Mouse (Mus musculus) midbrain, postnatal 0 days (tissue): ENCODE data around the gene Gucy1b2. TPM values are rescaled to one million over a fixed set of nuclear protein-coding genes. Genes with fewer than 3 reads are reported as not detected.

Experiments used
- ATAC-seq: fragments of 200-750 bp; cut with Nextera tagmentation; 2 replicates; pipeline ENCODE4 v1.8.0; 2017; ENCODE audit warnings: moderate number of reproducible peaks, mild to moderate bottlenecking, moderate TSS enrichment, moderate library complexity; ENCODE audit not compliant: low FRiP score
- DNase-seq: peaks from one replicate; pipeline ENCODE4 v3.0.0-alpha.2; 2015; ENCODE audit warnings: low spot score
- H3K27ac ChIP-seq: fragments of 300-500 bp; sonication (generic); 2 replicates; pipeline ENCODE4 v1.5.1; 2014; ENCODE audit warnings: low read depth, mild to moderate bottlenecking, low read length, mixed read lengths
- H3K27me3 ChIP-seq: fragments of 300-500 bp; sonication (generic); 2 replicates; pipeline ENCODE4 v1.6.1; 2014; ENCODE audit warnings: low read length, control low read depth, mixed read lengths; ENCODE audit not compliant: insufficient read depth
- H3K36me3 ChIP-seq: fragments of 300-500 bp; sonication (generic); 2 replicates; pipeline ENCODE4 v1.6.1; 2014; ENCODE audit warnings: low read length, control low read depth, mixed read lengths; ENCODE audit not compliant: insufficient read depth
- H3K4me1 ChIP-seq: fragments of 300-500 bp; sonication (generic); 2 replicates; pipeline ENCODE4 v1.6.1; 2014; ENCODE audit warnings: mild to moderate bottlenecking, control low read depth, antibody characterized with exemption, low read length, mixed read lengths; ENCODE audit not compliant: insufficient read depth
- H3K4me2 ChIP-seq: fragments of 300-500 bp; sonication (generic); 2 replicates; pipeline ENCODE4 v1.6.1; 2014; ENCODE audit warnings: low read depth, mild to moderate bottlenecking, low read length, mixed read lengths; ENCODE audit not compliant: poor library complexity, severe bottlenecking
- H3K4me3 ChIP-seq: fragments of 300-500 bp; sonication (generic); 2 replicates; pipeline ENCODE4 v1.5.1; 2014; ENCODE audit warnings: low read depth, mild to moderate bottlenecking, low read length, moderate library complexity
- H3K9ac ChIP-seq: fragments of 300-500 bp; sonication (generic); replicated peaks from 2 replicates; pipeline ENCODE4 v1.6.1; 2014; ENCODE audit warnings: mild to moderate bottlenecking, low read length, moderate library complexity, mixed read lengths; ENCODE audit not compliant: poor library complexity, severe bottlenecking
- H3K9me3 ChIP-seq: fragments of 300-500 bp; sonication (generic); 2 replicates; pipeline ENCODE4 v1.6.1; 2016; ENCODE audit warnings: low read length, control low read depth
- CTCF ChIP-seq: IDR thresholded peaks from 2 replicates; pipeline ENCODE4 v1.5.1; 2016; ENCODE audit warnings: antibody characterized with exemption, mild to moderate bottlenecking
- WGBS: fragments of 180-500 bp; shearing (Covaris S2); extraction: QIAGEN DNeasy Blood & Tissue Kit; methylation state at CpG from one replicate; pipeline ENCODE4 v1.1.7; 2014; 5-methylcytosine and 5-hydroxymethylcytosine counted together
- polyA plus RNA-seq: library from polyadenylated mRNA; unstranded; fragments of >200 nt; fragmentation: Nextera tagmentation; extraction: Ambion mirVana; gene quantifications from 2 replicates; pipeline ENCODE4 v1.2.1, GENCODE M21; 2015
- total RNA-seq: library from RNA; depleted of rRNA; stranded (reverse); fragments of >200 nt; gene quantifications from 2 replicates; pipeline ENCODE4 v1.2.3, GENCODE M21; 2014

Gucy1b2 gene
- total and polyA plus RNA-seq, 2 experiments from 2014 or later, result 0.49 to 1.2 TPM

GRCm38 (mm10) chr14:62453276-62453675 lies 2.8 kb downstream of the Gucy1b2 start:
- H3K36me3 ChIP-seq, result no peaks in the 10 kb centered on the region
- H3K4me1 ChIP-seq, result no peaks in the 10 kb centered on the region
- TF ChIP-seq CTCF, result no peak
- H3K4me3 ChIP-seq, result no peak overlapping the region
- DNase-seq, result no peak
- no peak overlapping the region for H3K9ac ChIP-seq
- H3K4me2 ChIP-seq, result no peak overlapping the region
- WGBS, result 78% methylated on average over 11 of the region's 11 CpGs
- H3K9me3 ChIP-seq, result no peaks in the 10 kb centered on the region
- no peak overlapping the region for H3K27ac ChIP-seq
- no peaks in the 10 kb centered on the region for H3K27me3 ChIP-seq
- ATAC-seq, result no peak

GRCm38 (mm10) chr14:62450706-62451105 lies 5.4 kb downstream of the Gucy1b2 start:
- Histone ChIP-seq H3K9me3 (no peaks in the 10 kb centered on the region), H3K4me2 (no peak overlapping the region), H3K36me3 (no peaks in the 10 kb centered on the region), H3K4me1 (no peaks in the 10 kb centered on the region), H3K27me3 (no peaks in the 10 kb centered on the region), H3K9ac (no peak overlapping the region), H3K27ac (no peak overlapping the region), H3K4me3 (no peak overlapping the region)
- no peak for TF ChIP-seq CTCF
- ATAC-seq (no peak), DNase-seq (no peak)
- 88% methylated on average over 1 of the region's 1 CpGs for WGBS

- 75% methylated on average over 3 of the region's 3 CpGs for WGBS
- no peaks in the 10 kb centered on the region for H3K36me3 ChIP-seq
- DNase-seq (peak; percentile 71), ATAC-seq (no peak)
- no peak overlapping the region for H3K27ac ChIP-seq
- H3K9me3 ChIP-seq, result no peaks in the 10 kb centered on the region
- no peak overlapping the region for H3K4me2 ChIP-seq
- H3K9ac ChIP-seq, result no peak overlapping the region
- no peaks in the 10 kb centered on the region for H3K27me3 ChIP-seq
- no peak overlapping the region for H3K4me3 ChIP-seq
- H3K4me1 ChIP-seq, result no peaks in the 10 kb centered on the region
- TF ChIP-seq CTCF, result no peak
These were observed 8.9 kb downstream of the Gucy1b2 start for GRCm38 (mm10) chr14:62447214-62447548.

DNA sequence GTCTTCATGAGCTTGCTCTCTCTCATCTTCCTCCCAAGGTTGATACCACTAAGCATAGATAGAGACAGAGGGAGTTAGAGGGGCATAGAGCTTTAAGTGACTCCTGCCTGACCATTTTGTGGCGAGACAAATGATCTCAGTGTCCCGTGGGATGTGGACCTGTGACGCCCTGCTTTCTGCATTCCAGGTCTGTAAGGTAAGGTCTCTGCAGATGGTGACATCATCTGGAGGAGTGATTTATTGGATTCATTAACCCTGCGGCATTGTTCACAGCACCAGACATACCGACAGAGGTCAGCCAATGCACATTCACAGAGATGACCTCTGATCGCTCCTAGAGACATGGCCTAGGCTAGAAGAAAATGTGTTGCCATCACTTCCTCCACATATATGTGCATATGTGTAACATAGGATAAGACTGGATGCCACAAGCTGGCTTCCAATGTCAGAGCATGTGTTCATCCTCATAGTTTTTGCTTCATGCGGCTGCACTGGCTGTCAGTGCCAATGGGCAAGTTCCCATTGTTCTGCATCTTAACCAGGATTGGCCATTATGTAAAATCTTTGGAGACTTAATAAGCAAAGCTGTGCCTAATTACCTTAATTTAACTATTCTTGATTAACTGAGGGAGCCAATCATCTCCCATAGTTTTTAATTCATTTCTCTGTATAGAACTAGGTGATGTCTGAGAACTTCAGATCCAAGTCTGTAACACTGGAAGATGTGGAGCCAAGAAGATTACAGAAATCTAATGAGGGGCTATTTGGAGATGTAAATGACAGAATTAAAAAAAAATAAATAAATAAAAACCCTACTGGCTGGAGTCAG lies 9.5 kb downstream of the Gucy1b2 start:
- Histone ChIP-seq H3K9me3 (no peaks in the 10 kb centered on the region), H3K4me2 (no peak overlapping the region), H3K4me3 (no peak overlapping the region), H3K36me3 (no peaks in the 10 kb centered on the region), H3K4me1 (no peaks in the 10 kb centered on the region), H3K27me3 (no peaks in the 10 kb centered on the region), H3K9ac (no peak overlapping the region), H3K27ac (no peak overlapping the region)
- DNase-seq (no peak), ATAC-seq (no peak)
- 89% methylated on average over 7 of the region's 7 CpGs for WGBS
- TF ChIP-seq CTCF, result no peak

DNA sequence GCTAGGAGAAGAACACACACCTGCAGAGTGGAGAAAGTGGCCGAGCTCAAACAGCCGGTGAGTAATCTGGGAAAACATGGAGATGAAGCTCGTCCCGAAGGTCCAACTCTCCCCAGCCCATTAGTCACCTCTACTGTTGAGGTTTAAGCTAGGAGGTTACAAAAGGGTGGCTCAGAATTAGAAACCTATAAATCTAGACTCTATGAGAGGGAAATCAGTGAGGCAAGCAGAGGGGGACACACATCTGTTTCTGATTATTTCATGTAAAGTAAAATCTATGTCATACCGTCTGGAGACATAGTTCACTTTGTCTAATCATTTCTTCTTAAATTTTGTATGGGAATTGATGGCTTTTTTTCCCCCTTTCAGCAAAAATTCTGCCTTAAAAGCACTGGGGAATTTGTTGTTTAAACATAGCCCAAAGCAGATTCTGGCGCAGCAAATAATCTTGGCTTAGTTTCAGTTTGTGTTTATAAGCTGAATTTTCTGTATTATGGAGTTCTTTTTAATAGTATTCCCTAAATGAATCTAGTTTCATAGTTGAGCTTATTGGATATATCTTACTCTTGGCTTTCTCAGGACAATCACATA lies 12.2 kb downstream of the Gucy1b2 start:
- H3K4me1 ChIP-seq, result no peaks in the 10 kb centered on the region
- H3K27ac ChIP-seq, result no peak overlapping the region
- no peaks in the 10 kb centered on the region for H3K27me3 ChIP-seq
- WGBS, result 82% methylated on average over 6 of the region's 6 CpGs
- no peaks in the 10 kb centered on the region for H3K9me3 ChIP-seq
- H3K9ac ChIP-seq, result no peak overlapping the region
- no peak overlapping the region for H3K4me2 ChIP-seq
- DNase-seq (no peak), ATAC-seq (no peak)
- H3K36me3 ChIP-seq, result no peaks in the 10 kb centered on the region
- no peak overlapping the region for H3K4me3 ChIP-seq
- TF ChIP-seq CTCF, result no peak

- Histone ChIP-seq H3K27ac (no peak overlapping the region), H3K36me3 (no peaks in the 10 kb centered on the region), H3K4me1 (no peaks in the 10 kb centered on the region), H3K4me2 (no peak overlapping the region), H3K9me3 (no peaks in the 10 kb centered on the region), H3K4me3 (no peak overlapping the region), H3K27me3 (no peaks in the 10 kb centered on the region), H3K9ac (no peak overlapping the region)
- TF ChIP-seq CTCF, result no peak
- WGBS, result 38% methylated on average over 1 of the region's 1 CpGs
- DNase-seq, result no peak
- ATAC-seq, result no peak
These were observed 13.1 kb downstream of the Gucy1b2 start for GRCm38 (mm10) chr14:62442971-62443370.
